Mouse (Mus musculus): ENCODE results near the gene Luc7l3.
"Not testable (repeated sequence)": the region's sequence is repeated elsewhere in the genome, so short reads cannot be mapped to it uniquely, and the experiment has no call there.

The Luc7l3 gene

DNA sequence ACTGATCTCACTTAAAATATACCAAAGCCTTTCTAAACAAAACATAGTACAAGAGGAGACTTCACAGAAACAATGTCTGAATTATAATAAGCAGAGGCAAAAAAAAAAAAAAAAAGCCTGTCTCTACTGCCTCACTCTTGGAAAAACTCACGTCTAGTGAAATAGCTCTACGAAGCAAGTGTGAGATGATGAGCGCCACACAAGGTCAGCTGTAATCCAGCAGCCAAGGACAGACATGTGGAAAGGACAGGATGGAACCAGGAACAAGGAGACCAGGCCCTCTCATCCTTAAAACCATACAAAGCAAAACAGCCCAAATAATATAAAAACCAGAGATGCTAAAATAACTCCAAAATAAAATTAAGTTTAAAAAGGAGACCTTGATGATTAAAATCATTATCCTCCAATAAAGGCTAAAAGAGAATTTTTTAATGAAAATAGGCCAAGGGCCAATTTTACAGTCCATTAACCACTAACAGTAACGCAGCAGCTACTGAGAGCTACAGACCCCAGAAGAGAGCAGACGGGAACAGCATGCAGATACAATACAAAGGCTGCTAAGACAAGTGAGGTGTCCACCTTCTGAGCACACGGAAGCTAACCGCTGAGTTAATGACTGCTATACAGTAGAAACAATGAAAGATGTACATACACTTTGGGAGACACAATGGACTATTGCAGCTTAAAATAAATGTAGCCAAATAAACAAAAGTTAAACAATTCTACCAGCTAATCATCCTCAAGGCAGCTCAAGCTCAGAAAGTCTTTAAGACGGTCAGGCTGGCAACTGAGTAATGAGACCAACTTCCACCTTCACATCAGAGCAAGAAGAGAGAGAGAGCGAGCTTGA is 26.6 kb downstream of the Luc7l3 start:
- ATAC-seq (ENCODE audit: low TSS enrichment), result no peak

DNA sequence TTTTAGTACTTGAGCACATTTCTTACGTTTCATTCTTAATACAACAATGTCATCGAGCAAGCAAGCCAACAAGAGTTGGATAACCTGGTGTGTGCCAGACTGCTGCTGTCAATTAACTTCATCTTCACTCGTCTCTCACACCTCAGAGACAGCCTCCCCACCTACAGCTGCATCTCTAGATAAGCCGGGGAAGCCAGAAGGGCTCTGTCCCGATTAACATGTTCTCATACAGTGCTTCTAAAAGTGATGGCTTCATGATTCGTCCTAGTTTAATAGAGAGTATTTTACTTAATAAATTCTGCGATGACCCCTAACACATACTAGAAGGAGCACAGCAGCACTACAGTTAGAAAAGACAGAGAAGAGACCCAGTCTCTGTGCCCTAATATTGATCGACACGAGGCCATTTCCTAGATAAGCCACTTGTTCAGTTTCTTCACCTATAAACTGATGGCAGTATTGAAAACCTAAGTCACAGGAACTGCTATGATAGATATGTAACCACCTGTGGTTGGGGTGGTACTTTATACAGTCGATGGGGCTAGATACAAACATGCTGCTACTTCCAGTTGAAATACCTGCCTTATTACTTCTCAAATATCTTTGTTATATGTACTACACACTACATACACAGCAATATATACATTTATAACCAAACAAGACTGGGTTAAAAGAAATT is 31.6 kb downstream of the Luc7l3 start:
- ATAC-seq (ENCODE audit: low TSS enrichment), result no peak

DNA sequence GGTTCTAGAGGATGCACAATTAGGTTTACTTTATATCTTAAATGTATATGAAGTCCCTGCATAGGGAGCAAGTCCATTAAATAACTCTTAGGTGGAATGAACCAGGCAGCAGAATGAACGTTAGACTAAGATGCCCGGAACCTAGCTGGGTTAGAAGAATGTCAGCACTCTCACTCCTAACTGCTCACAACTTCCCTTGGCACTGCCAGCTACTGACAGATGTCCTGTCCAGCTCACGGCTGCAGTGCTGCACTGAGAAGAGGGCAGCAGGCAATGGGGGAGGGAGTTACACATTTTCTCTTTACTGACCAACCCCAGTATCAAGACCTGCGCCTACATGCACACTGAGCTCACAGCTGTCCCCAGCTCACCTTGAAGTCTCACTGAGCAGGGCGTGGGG is 34.7 kb downstream of the Luc7l3 start:
- ATAC-seq (ENCODE audit: low TSS enrichment), result no peak

DNA sequence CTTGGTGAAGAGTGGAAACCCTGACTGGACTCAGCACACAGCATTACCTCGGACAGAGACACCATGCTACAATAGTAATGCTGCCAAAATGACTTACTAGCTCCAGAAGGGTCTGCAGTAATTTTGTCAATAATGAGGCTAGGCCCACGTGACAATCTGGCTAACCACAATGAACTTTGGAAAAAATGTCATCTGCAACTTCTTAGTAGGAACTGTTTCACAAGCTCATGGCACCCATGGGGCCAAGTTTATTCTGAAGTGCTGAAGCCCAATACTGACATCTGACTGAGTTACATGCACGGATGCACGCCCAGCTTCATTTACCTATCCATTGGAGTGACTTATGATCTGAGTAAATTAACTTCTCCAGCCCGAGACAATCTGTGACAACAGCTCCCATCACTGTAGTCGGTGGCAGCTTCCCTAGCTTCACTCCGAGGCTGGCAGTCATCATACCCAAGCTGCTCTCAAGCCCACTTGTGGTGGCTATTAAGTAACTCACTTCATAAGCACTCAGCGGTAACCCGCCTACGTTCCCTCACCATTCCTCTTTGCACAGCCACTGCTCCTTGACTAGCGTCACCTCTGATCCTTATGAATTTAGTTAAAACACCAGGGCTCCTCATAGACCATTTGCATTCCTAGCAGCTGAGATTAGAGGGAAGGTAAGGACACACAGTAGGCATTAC is 35.8 kb downstream of the Luc7l3 start:
- peak; percentile 22; the same call in 1 of the 2 replicates for ATAC-seq (ENCODE audit: low TSS enrichment)

DNA sequence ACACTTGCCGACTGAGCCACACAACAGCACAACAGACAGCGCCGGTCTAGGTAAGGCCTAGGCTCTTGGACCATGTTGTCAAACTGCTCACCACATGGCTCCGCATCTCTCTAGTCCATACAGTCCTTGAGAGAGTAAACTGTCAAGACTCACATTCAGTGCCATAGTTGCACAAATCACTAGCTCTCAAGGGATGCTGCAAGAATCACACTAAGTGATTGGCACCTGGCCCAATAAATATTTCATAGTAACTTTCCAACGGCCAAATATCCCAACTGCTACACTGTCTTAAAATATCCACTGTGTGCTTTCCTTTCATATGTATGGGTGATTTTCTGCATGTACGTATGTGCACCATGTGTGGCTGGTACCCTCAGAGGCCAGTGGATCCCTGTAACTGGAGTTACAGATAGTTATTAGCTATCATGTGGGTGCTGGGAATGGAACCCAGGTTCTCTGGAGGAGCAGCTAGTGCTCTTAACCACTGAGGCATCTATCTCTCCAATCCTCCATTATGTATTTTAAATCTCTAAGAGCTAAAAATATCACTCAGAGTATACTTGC is 38.2 kb downstream of the Luc7l3 start:
- no peak for ATAC-seq (ENCODE audit: low TSS enrichment)

DNA sequence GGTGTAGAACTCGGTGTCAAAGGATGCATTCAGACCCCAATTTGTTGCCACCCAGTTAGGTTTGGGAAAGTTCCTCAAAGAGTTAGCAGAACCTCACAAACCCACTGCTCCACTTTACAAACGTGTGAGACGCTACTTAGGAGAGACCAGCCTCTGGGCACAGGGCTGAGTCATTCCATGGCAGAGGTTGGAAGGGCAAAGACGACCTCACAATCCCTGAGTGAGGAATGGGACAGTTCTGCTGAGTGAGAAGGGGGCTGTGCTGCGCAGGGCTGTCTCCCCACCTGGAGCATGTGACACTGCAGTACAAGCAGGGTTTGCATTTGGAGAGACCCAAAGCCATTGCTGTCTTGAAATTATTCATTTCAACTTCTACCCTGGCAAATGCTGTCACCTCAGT is 39.5 kb downstream of the Luc7l3 start:
- ATAC-seq (ENCODE audit: low TSS enrichment), result no peak

DNA sequence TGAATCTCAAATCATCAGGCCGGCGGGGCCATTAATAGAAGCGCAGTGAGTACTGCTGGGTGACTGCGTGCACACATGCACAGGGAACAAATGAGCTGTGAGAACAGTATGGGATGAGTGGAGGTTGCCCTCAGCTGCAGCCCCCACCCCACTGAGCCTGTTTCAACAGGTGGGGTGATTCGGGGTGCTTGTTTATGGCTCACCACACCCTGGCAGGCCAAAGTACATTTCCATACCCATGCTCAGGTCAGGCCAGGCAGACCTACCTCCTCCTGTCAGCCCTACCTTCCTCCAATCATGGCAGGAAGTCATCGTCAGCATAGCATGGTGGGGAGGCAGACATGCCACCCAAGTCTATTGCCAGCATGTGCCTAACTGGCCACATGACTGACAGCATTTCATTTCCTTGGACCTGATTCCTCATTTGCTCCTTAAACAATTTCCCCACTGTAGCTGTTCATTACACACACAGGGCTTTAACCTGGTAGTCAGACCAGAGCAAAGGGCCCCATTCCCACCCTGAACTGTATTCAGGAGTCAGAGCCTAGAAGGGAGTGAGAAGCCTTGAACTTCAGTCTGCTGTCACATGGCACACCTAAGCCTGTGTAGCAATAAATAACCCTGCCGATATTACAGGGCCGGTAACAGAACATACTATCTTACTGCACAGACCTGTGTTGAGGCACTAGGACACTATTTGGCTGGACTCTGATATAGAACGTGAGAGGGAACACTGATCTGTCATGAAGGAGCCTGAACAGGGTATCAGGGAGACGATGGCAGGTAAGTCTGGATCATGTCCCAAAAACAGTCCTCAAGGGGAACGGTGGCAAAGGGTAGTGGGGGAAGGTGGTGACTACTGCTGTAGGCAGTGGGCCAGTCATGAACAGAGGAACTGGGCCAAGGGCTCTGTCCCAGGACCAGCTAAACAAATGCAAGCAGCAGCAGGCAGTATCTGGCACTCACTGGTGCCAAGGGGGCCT is 40.3 kb downstream of the Luc7l3 start, which contains the start of gene Gm21885:
Gene Gm21885, plus strand, starts transcription at position 675 of the 983 bp plus-strand sequence.
- no peak for ATAC-seq (ENCODE audit: low TSS enrichment)

DNA sequence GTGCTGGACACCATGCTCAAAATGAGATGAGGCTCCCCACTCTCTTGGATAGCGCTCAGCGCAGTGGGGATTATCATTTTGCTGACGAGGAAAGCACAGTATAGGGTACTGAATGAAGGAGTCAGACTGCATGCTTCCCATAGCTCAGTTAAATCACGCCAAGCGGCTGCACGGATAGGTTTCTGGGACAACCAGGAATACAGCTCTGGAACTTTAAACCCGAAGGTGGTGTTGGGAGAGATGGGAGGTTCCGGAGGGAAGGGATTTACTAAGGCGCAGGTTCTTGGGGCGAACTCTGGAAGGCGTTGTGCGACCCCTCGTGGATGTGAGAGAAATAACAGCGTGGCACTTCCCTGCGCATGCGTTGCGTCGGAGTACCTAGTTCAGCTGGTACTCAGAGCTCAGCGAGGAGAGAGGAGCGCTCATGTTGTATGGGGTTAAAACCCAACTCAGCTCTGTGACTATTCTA is 44.9 kb downstream of the Luc7l3 start:
- ATAC-seq (ENCODE audit: low TSS enrichment), result peak; percentile 89

DNA sequence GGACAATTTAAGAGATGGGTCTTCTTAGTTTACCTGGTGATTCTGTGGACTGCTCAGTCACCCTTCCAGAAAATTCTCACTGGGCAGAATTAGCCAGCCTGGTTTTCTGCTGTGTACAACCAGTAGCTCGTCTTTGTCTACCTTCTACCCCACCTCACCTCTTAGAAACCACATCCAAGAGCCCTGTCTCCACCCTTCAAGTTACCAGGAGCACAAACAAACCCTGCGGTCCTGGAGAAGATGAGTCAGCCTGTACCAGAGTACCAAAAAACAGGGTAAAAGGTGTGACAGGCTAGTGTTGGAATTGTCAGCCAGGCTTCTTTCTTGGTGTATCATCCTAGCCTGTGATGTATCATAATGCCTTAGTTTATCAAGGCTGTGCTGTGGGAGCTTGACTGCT is 46.1 kb downstream of the Luc7l3 start:
- no peak for ATAC-seq (ENCODE audit: low TSS enrichment)

DNA sequence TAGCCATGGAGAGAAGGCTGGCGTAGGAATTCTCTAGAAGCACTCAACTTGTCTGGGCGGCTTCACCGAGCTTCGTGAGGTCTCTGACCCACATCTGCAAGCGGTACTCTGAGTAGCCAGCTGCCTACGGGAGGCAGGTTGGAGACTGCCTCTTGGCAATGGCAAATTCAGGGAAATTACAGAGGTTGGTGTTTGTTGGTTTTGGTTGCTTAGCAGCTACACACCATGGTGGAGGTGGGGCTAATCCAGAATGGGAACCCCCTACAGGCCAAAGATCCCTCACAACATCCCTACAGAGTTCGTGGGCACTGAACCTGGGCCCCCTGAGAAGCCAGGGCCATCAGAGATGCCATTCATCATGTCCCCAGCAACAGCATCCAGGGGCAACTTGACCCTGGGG is 46.6 kb downstream of the Luc7l3 start:
- ATAC-seq (ENCODE audit: low TSS enrichment), result no peak

DNA sequence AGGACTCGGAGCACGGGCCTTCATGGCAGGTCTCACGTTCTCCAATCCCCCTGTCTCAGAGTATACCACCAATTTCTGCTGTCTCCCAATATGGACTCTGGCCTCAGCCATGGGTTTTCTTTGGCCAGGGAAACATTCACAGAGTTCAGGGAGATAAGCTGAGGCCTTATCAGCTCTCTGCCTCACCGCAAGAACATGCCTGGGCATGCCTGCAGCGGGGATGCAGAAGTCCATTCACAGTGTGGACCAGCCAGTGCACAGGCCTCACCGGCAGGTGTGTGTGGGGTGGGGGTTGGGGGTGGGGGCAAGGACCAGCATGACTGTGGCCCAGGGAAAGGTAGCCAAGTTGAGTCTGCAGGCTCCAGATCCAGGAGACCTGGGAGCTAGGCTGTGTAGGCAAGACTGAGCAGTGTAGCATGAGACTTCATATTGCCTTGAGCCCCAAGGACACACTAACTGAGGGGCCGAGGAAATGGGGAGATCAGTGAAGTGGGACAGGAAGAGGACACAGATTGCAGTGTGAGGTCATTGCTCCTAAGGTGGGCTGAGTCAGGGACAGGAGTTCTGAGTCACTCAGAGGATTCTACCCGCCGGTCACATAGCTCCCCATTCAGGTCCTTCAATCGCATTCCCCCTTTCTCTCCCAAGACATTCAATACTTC is 47.5 kb downstream of the Luc7l3 start:
- no peak for ATAC-seq (ENCODE audit: low TSS enrichment)

DNA sequence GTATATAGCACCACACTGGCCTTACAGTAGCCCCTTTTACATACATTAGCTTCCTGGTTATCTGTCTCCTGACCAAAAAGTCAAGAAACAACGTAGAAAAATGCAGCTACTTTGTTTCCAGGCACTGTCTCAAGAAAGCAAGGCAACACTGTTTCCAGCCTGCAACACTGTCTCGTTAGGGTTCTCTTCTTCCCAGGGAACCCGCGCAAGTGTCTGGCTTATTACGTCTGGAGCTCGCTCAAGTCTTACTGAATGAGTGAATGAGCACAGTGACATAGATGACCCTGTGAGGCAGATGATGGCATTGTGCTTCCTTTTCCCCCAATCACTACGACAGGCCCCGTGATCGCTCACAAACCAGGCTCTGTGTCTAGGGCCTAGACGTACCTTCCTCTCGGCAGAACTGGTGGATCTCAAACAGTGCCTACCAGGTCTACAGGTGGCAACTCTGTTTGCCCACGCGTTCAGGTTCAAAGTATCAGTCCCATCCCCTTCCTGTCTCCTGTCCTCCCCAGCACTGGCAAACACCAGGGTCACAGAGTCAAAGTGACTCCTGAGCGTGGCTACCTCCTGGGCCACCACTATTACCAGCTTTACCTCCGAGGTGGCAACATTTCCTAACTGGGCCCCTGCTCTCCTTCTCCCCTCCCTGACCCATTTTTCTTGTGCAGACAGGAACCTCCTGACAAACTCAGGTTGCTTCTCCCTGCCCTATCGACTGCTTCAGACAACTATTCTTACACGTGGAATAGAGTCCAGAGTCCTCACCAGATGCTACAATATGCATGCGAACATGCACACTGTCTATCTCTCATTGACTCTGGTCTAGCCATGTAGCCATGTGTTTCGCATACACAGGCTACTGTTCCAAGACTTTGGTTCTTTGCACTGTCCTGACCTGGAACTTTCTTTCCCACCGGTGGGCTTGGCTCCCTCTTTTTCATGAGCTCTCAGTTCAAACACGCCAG is 48.5 kb downstream of the Luc7l3 start:
- ATAC-seq (ENCODE audit: low TSS enrichment), result no peak

DNA sequence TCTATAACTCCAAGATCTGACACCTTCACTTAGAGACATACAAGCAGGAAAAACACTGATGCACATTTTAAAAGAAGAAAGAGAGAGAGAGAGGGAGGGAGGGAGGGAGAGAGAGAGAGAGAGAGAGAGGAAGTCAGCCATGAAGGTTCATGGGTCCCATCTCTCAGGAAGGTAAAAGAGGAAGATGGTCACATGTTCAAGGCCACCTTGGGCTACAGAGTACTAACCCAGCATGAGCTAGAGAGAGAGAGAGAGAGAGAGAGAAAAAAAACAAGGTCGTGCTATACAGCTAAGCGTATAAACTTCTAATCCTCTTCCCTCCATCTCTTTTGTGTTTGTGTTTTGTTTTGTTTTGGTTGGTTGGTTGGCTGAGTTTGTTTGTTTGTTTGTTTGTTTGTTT is 50.8 kb downstream of the Luc7l3 start:
- no peak for ATAC-seq (ENCODE audit: low TSS enrichment)

DNA sequence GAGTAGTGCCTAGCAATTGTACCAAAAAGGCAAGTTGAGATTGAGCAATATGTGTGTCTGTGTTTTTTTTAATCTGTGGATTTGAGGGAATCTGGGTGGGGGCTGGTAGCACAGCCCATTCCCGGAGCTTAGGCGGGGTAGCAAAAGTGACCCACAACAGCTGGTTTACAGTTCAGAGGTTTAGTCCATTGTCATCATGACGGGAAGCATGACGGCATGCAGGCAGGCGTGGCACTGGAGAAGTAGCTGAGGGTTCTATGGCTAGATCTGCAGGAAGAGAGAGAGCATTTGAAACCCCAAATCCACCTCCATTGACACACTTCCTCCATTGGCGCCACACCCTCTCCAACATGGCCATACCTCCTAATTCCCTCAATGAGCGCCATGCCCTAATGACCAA is 51.9 kb downstream of the Luc7l3 start:
- no peak for ATAC-seq (ENCODE audit: low TSS enrichment)

DNA sequence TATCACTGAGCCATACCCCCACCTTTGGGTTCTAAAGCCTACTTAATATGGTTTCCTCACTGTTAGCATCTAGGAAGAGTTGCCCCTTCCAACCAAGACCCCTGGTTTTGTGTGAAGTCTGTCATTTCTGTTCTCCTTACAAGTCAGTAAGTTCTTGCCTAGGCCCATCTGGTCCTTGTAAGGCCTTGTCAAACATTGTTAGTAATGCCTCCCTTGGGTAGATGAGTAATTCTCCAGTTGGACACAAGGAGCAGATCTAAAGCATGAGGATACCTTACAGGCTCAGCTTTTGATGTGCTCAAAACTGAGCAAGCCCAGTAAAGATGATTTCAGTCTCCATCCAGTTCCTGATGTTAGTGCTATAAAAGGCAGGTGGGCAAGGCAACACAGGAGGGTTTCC is 53.0 kb downstream of the Luc7l3 start:
- no peak for ATAC-seq (ENCODE audit: low TSS enrichment)

DNA sequence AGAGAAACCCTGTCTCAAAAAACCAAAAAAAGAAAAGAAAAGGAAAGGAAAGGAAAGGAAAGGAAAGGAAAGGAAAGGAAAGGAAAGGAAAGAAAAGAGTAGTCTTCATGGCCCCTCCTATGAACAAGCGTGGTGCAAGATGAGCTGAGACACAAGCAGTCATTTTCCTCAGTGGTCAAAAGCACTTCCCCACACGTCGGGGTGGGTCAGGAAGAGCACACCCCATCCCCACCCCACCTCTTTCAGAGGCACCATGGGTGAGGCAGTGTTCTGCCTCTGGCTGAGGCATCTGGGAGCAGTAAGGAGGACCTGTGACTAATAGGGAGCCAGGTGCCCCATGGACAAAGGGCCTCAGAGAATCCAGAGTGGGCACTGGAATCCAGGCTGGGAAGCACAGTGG is 55.6 kb downstream of the Luc7l3 start:
- ATAC-seq (ENCODE audit: low TSS enrichment), result not testable (repeated sequence)

DNA sequence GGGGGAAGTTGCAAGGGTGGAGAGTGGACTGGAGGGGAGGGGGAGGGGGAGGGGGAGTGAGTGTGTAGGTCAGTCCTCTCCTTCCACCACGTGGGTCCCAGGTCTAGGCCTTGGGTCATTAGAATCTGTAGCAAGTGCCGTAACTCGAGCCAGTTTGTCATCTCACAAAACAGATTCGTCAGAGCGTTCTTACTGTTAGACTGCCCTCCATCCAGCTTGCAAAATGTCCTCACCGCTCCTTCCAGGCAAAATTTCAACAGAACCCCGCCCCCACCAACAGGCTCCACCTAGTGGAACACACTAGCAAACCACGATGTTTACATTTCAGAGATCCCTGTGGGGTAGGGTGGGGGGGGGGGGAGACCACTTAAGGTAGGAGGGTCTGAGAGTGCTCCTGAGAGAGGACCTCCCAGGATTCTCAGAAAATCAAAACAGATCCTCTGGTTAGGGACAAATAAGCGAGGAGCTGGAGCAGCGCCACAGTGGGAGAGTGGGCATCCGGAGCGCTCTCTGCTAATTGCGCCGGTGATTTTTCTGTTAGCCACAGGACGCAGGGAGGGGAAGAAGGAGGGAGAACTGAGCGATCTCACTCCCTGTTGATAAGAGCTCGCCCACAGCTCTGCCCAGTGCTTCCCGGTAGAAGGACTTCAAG is 56.5 kb downstream of the Luc7l3 start:
- peak; percentile 65; the same call in 1 of the 2 replicates for ATAC-seq (ENCODE audit: low TSS enrichment)

DNA sequence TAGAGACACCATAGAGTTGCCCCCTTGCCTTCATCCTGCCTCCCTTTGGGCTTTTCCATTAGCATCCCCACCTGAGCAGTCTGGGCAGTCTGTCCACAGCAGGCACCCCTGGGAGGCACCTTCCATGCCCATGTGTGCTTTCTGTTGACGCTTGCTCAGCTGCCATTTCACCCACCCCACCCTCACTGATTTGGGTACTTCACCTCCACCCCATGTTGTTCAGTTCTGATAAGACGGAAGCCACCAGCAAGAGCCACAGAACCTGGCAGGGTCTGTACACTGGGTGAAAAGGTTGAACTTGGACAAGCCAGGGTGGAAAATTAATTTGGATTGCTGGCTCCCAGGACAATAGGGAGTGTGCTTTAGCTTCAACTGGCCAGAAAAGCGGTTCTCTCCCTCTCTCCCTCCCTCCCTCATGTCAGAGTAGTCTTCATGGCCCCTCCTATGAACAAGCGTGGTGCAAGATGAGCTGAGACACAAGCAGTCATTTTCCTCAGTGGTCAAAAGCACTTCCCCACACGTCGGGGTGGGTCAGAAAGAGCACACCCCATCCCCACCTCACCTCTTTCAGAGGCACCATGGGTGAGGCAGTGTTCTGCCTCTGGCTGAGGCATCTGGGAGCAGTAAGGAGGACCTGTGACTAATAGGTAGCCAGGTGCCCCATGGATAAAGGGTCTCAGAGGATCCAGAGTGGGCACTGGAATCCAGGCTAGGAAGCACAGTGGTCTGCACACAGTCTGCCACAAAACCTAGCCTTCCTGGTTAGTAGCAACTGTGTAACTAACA is 60.0 kb downstream of the Luc7l3 start:
- no peak for ATAC-seq (ENCODE audit: low TSS enrichment)
